Mouse (Mus musculus) gastrocnemius, adult 2 months (tissue): ENCODE data around the gene Ikbip. TPM values are rescaled to one million over a fixed set of nuclear protein-coding genes. Genes with fewer than 3 reads are reported as not detected.

Experiments
- DNase-seq: peaks from one replicate; pipeline ENCODE4 v3.0.0; 2022
- H3K27ac ChIP-seq: fragments of 200-600 bp; 2 replicates; pipeline ENCODE4 v1.8.1; 2022; ENCODE audit warnings: mild to moderate bottlenecking
- H3K4me3 ChIP-seq: fragments of 200-600 bp; 2 replicates; pipeline ENCODE4 v1.8.1; 2022; ENCODE audit warnings: mild to moderate bottlenecking, moderate library complexity
- CTCF ChIP-seq: fragments of 200-600 bp; IDR thresholded peaks from 2 replicates; pipeline ENCODE4 v1.8.1; 2022; ENCODE audit warnings: antibody characterized with exemption, mild to moderate bottlenecking, moderate library complexity
- intact Hi-C: fragments of 180-260 bp; cut with DNase I; formaldehyde crosslinking; loops from one replicate; pipeline ENCODE4 v1.15.1; 2025
- total RNA-seq, 2 experiments: library from RNA; stranded (reverse); gene quantifications; 2 replicates each; pipeline ENCODE4 v1.2.3; 2021

Gene Ikbip
- total RNA-seq, 2 experiments from 2014 or later, result 9.6 to 12.9 TPM

GRCm38 (mm10) chr10:91142654-91143191 is 60.0 kb downstream of the Ikbip start:
- DNase-seq, result no peak
- Histone ChIP-seq H3K4me3 (no peak overlapping the region), H3K27ac (no peak overlapping the region)
- intact Hi-C loops, result loop anchor here (5.0 kb wide), 2 partner anchors 70 to 410 kb away; no protein-coding TSS in a partner anchor
- no peak for TF ChIP-seq CTCF

DNA sequence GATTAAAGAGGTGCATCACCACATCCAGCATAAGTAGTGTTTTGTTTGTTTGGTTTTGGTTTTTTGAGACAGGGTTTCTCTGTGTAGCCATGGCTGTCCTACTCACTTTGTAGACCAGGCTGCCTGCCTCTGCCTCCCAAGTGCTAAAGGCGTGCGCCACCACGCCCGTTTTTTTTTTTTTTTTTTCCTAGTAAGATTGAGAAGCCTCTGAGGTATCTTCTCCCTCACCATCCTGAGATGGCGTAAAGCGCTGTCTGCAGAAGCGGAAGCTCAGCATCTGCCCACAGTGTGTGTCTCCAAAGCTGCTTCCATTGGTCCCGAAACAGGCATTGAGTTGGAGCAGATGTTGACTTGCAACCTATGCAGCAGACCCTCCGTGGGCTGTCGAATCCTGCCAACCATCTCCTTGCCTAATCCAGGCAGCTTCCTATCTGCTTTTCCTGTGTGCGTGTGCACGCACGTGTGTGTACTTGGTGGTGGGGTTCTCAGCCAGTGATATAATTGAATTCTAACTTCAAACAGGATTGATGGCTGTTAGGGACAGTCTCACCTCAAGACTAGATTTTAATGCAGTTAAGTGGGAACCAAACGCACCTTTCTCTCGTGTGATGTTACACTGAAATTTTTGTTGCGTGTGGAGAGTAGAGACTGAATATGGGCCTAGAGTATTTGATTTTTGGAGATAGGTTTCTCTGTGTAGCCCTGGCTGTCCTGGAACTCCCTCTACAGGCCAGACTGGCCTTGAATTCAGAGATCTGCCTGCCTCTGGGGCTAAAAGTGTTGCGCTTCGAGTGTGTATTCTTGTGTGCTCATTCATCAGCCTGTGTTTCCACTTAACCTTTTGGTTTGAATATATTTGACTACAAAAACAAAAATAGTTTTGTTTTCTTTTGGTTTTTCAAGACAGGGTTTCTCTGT is 60.8 kb downstream of the Ikbip start:
- intact Hi-C loops, result loop anchor here (5.0 kb wide), 2 partner anchors 71 to 411 kb away; no protein-coding TSS in a partner anchor
- no peak overlapping the region for H3K27ac ChIP-seq
- no peak for DNase-seq
- H3K4me3 ChIP-seq, result no peak overlapping the region
- TF ChIP-seq CTCF, result peak; percentile 13; the same call in 1 of the 2 replicates

DNA sequence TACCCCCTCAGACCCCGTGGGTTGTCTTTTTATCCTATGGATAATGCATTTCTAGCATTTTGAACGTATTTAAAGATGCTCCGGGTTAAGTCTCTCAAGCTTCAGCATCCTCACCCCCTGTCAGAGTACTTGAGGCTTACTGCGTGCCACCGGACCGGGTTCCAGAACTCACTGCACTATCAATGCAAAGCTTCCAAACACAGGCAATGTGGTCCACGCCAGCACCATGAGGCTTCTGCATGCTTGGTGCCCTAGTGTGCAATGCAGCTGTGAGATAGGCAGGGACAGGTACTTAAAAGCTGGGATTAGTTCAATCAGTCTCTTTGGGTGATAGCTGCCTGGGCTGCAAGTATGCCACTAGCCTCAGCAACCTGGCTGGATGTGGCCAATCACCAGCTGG is 62.7 kb downstream of the Ikbip start:
- no peak for DNase-seq
- no peak for TF ChIP-seq CTCF
- Histone ChIP-seq H3K4me3 (no peak overlapping the region), H3K27ac (no peak overlapping the region)
- intact Hi-C loops, result no loop called here

Other genes starting within 250 kb of the Ikbip start
- 1 to 10 TPM; 1.5 to 2.3 TPM for gene Apaf1, start 170 bp upstream of the Ikbip start, total RNA-seq
- gene Slc25a3, start 41.1 kb downstream of the Ikbip start, total RNA-seq, result 1,000 to 10,000 TPM; 1,080 to 1,363 TPM
- gene Tmpo, start 98.4 kb downstream of the Ikbip start, total RNA-seq, result 10 to 100 TPM; 62.2 to 83.0 TPM